Comparison of ENCODE assay signal across 7 mouse cellular contexts in genomic region chr5:30887858-30888336, GRCm38 (mm10). TPM values are rescaled to one million over a fixed set of nuclear protein-coding genes. Genes with fewer than 3 reads are reported as not detected.
DNase-seq lines count a peak whose midpoint lies in the region; ATAC-seq and TF ChIP-seq lines count a peak whose summit lies in the region.

No protein-coding gene starts in this region.

- no peaks in the 10 kb centered on the region for H3K27me3 ChIP-seq in intestine, embryonic 16.5 days (replicated peaks; ENCODE audit: control insufficient read depth, insufficient read depth, low read length)
- no peaks in the 10 kb centered on the region for H3K27me3 ChIP-seq in midbrain, embryonic 11.5 days (ENCODE audit: control insufficient read depth, insufficient read depth, low read length)
- H3K27me3 ChIP-seq in small intestine, adult 2 months (ENCODE audit: control insufficient read depth, insufficient read depth, low read length), result no peaks in the 10 kb centered on the region

- intact Hi-C loops in left cerebral cortex, postnatal 36 days (cut with DNase I), result loop anchor here (5.0 kb wide), 1 partner anchor 81 kb away; no protein-coding TSS in a partner anchor

- peak; percentile 91 for ATAC-seq in intestine, embryonic 16.5 days
- ATAC-seq in midbrain, embryonic 11.5 days (ENCODE audit: low FRiP score), result peak; percentile 83

- H3K9me3 ChIP-seq in intestine, embryonic 16.5 days (ENCODE audit: control insufficient read depth, low read length), result no peaks in the 10 kb centered on the region
- H3K9me3 ChIP-seq in midbrain, embryonic 11.5 days (ENCODE audit: control insufficient read depth, low read length), result no peaks in the 10 kb centered on the region

- H3K4me2 ChIP-seq in intestine, embryonic 16.5 days (ENCODE audit: low read depth, low read length), result peak overlapping the region; percentile 88
- peak overlapping the region; percentile 84 for H3K4me2 ChIP-seq in midbrain, embryonic 11.5 days

- H3K9ac ChIP-seq in intestine, embryonic 16.5 days (ENCODE audit: low read depth, low read length), result peak overlapping the region; percentile 81
- peak overlapping the region; percentile 80 for H3K9ac ChIP-seq in midbrain, embryonic 11.5 days (ENCODE audit: low read length)

- H3K4me3 ChIP-seq in intestine, embryonic 16.5 days (ENCODE audit: low read length), result peak overlapping the region; percentile 87
- H3K4me3 ChIP-seq in midbrain, embryonic 11.5 days (ENCODE audit: low read depth, low read length), result peak overlapping the region; percentile 81
- H3K4me3 ChIP-seq in small intestine, adult 2 months (ENCODE audit: low read depth, low read length), result peak overlapping the region; percentile 71

- TF ChIP-seq POLR2A in small intestine, adult 2 months (IDR thresholded peaks at IDR 0.05; ENCODE audit: low read depth, low read length), result no peak; the same call in 1 of the 2 replicates

- H3K36me3 ChIP-seq in intestine, embryonic 16.5 days (ENCODE audit: control insufficient read depth, insufficient read depth, low read length), result peaks cover 9% of the 10 kb centered on the region
- H3K36me3 ChIP-seq in midbrain, embryonic 11.5 days (ENCODE audit: control insufficient read depth, insufficient read depth, low read length), result peaks cover 4% of the 10 kb centered on the region; the same call in 1 of the 2 replicates
- peaks cover 5% of the 10 kb centered on the region; the same call in 1 of the 2 replicates for H3K36me3 ChIP-seq in small intestine, adult 2 months (ENCODE audit: control insufficient read depth, insufficient read depth, low read length)

- peak; percentile 91 for DNase-seq in adrenal gland, adult 8-10 months
- DNase-seq in embryo, embryonic 9.5 days (ENCODE audit: extremely low spot score), result peak; percentile 98
- peak; percentile 71 to 89 for DNase-seq in gastrocnemius, postnatal 4 days (ENCODE audit: low spot score in 2 of 2)
- peak; percentile 92 to 95 for DNase-seq in left cerebral cortex, postnatal 36 days (ENCODE audit: low spot score in 2 of 2)
- peak; percentile 100 for DNase-seq in midbrain, embryonic 11.5 days (ENCODE audit: low spot score, missing footprints)

- peak overlapping the region; percentile 98 for H3K27ac ChIP-seq in intestine, embryonic 16.5 days (ENCODE audit: low read length)
- H3K27ac ChIP-seq in midbrain, embryonic 11.5 days (ENCODE audit: low read depth, low read length), result peak overlapping the region; percentile 91
- H3K27ac ChIP-seq in small intestine, adult 2 months (ENCODE audit: insufficient read depth, low read depth, low read length), result peak overlapping the region; percentile 77

- WGBS in intestine, embryonic 16.5 days, result under 1% methylated on average over 28 of the region's 28 CpGs
- under 1% methylated on average over 28 of the region's 28 CpGs for WGBS in midbrain, embryonic 11.5 days
- WGBS in small intestine, adult 2 months, result under 1% methylated on average over 28 of the region's 28 CpGs

- H3K4me1 ChIP-seq in intestine, embryonic 16.5 days (ENCODE audit: control insufficient read depth, insufficient read depth, low read length), result peaks cover 18% of the 10 kb centered on the region
- H3K4me1 ChIP-seq in midbrain, embryonic 11.5 days (ENCODE audit: control insufficient read depth, insufficient read depth, low read length), result peaks cover 13% of the 10 kb centered on the region
- no peaks in the 10 kb centered on the region; the same call in 1 of the 2 replicates for H3K4me1 ChIP-seq in small intestine, adult 2 months (ENCODE audit: control insufficient read depth, insufficient read depth, insufficient read length, low read length)

- TF ChIP-seq CTCF in small intestine, adult 2 months (IDR thresholded peaks at IDR 0.05; ENCODE audit: extremely low read depth, insufficient read length, insufficient replicate concordance, low read depth, low read length), result no peak

RNA-seq across cellular contexts. Expression of gene Agbl5, which starts 0.6 kb away (rescaled TPM):
- total RNA-seq in adrenal gland, adult 8-10 months (2022), result 10 to 100 TPM in 3 of 4 experiments, 1 to 10 TPM in 1; 9.9 to 22.6 (median 17.7) TPM
- 10 to 100 TPM in 1 of 2 experiments, 1 to 10 TPM in 1; 8.3 to 10.0 TPM for total RNA-seq in gastrocnemius, postnatal 4 days (2021)
- 13.9 and 16.3 TPM in 2 replicates for polyA plus RNA-seq in intestine, embryonic 16.5 days (2015; fragmentation: Nextera tagmentation; extraction: Ambion mirVana)
- 10 to 100 TPM; 13.5 to 20.2 TPM for total RNA-seq in left cerebral cortex, postnatal 36 days (2021)
- polyA plus RNA-seq in midbrain, embryonic 11.5 days (2014; fragmentation: Nextera tagmentation; extraction: Ambion mirVana), result 22.0 and 22.3 TPM in 2 replicates
- 4.1 and 10.2 TPM in 2 replicates for polyA plus RNA-seq in small intestine, adult 2 months (2012; rRNA removed)

RNA-seq across cellular contexts. Expression of gene Ost4, which starts 19.7 kb away (rescaled TPM):
- total RNA-seq in adrenal gland, adult 8-10 months (2022), result 100 to 1,000 TPM; 210 to 235 (median 214) TPM
- total RNA-seq in gastrocnemius, postnatal 4 days (2021), result 100 to 1,000 TPM; 171 to 194 TPM
- polyA plus RNA-seq in intestine, embryonic 16.5 days (2015; fragmentation: Nextera tagmentation; extraction: Ambion mirVana), result 459 and 477 TPM in 2 replicates
- 10 to 100 TPM; 82.6 to 97.0 TPM for total RNA-seq in left cerebral cortex, postnatal 36 days (2021)
- polyA plus RNA-seq in midbrain, embryonic 11.5 days (2014; fragmentation: Nextera tagmentation; extraction: Ambion mirVana), result 340 and 376 TPM in 2 replicates
- 161 and 211 TPM in 2 replicates for polyA plus RNA-seq in small intestine, adult 2 months (2012; rRNA removed)

RNA-seq across cellular contexts. Expression of gene Tmem214, which starts 20.1 kb away (rescaled TPM):
- 10 to 100 TPM; 55.5 to 66.8 (median 59.6) TPM for total RNA-seq in adrenal gland, adult 8-10 months (2022)
- 10 to 100 TPM; 56.9 to 58.3 TPM for total RNA-seq in gastrocnemius, postnatal 4 days (2021)
- 76.5 and 81.0 TPM in 2 replicates for polyA plus RNA-seq in intestine, embryonic 16.5 days (2015; fragmentation: Nextera tagmentation; extraction: Ambion mirVana)
- total RNA-seq in left cerebral cortex, postnatal 36 days (2021), result 10 to 100 TPM; 51.9 to 79.5 TPM
- 32.5 and 35.4 TPM in 2 replicates for polyA plus RNA-seq in midbrain, embryonic 11.5 days (2014; fragmentation: Nextera tagmentation; extraction: Ambion mirVana)
- 77.1 and 115 TPM in 2 replicates for polyA plus RNA-seq in small intestine, adult 2 months (2012; rRNA removed)

RNA-seq across cellular contexts. Expression of gene Emilin1, which starts 25.3 kb away (rescaled TPM):
- 10 to 100 TPM; 48.7 to 62.4 (median 51.8) TPM for total RNA-seq in adrenal gland, adult 8-10 months (2022)
- 100 to 1,000 TPM in 1 of 2 experiments, 10 to 100 TPM in 1; 86.8 to 104 TPM for total RNA-seq in gastrocnemius, postnatal 4 days (2021)
- polyA plus RNA-seq in intestine, embryonic 16.5 days (2015; fragmentation: Nextera tagmentation; extraction: Ambion mirVana), result 173 and 177 TPM in 2 replicates
- total RNA-seq in left cerebral cortex, postnatal 36 days (2021), result 1 to 10 TPM; 1.7 to 5.1 TPM
- polyA plus RNA-seq in midbrain, embryonic 11.5 days (2014; fragmentation: Nextera tagmentation; extraction: Ambion mirVana), result 28.1 and 30.3 TPM in 2 replicates
- polyA plus RNA-seq in small intestine, adult 2 months (2012; rRNA removed), result 51.8 and 81.9 TPM in 2 replicates

RNA-seq across cellular contexts. Expression of gene Khk, which starts 33.3 kb away (rescaled TPM):
- total RNA-seq in adrenal gland, adult 8-10 months (2022), result 10 to 100 TPM; 60.9 to 74.4 (median 69.4) TPM
- total RNA-seq in gastrocnemius, postnatal 4 days (2021), result 10 to 100 TPM; 26.7 to 29.8 TPM
- polyA plus RNA-seq in intestine, embryonic 16.5 days (2015; fragmentation: Nextera tagmentation; extraction: Ambion mirVana), result 26.9 and 32.5 TPM in 2 replicates
- 10 to 100 TPM; 14.4 TPM for total RNA-seq in left cerebral cortex, postnatal 36 days (2021)
- 4.6 and 6.9 TPM in 2 replicates for polyA plus RNA-seq in midbrain, embryonic 11.5 days (2014; fragmentation: Nextera tagmentation; extraction: Ambion mirVana)
- polyA plus RNA-seq in small intestine, adult 2 months (2012; rRNA removed), result 285 and 579 TPM in 2 replicates

Comparison
In these comparisons a context has a peak if more than half of its experiments do, and no peak if none do; other contexts are left out.
1. Peak in every context shown above with its lines: DNase-seq, ATAC-seq, H3K4me3 ChIP-seq and H3K27ac ChIP-seq.